Mouse (Mus musculus): ENCODE data around the gene Sap18b. TPM values are rescaled to one million over a fixed set of nuclear protein-coding genes. Genes with fewer than 3 reads are reported as not detected.

Gene Sap18b
- polyA plus RNA-seq, 1 experiment from 2014 or later, result 394 TPM

- Histone ChIP-seq H3K4me1 (peaks cover 26% of the 10 kb centered on the region), H3K9me3 (replicated peaks) (no peaks in the 10 kb centered on the region), H3K27me3 (ENCODE audit: low read depth, poor library complexity, severe bottlenecking) (no peaks in the 10 kb centered on the region), H3K36me3 (peaks cover 29% of the 10 kb centered on the region), H3K27ac (replicated peaks) (peak within 1 kb of the TSS; percentile 98), H3K4me3 (peak within 1 kb of the TSS; percentile 100)
- peak; percentile 98 for DNase-seq (ENCODE audit: low spot score)
- under 1% methylated on average over 44 of the region's 44 CpGs for WGBS
Measured at GRCm38 (mm10) chr8:95807331-95807843, 17.8 kb upstream of the Sap18b start, which contains the start of gene Cnot1. Gene Cnot1, minus strand, starts transcription at chr8:95807464.

- Histone ChIP-seq H3K36me3 (peaks cover 25% of the 10 kb centered on the region), H3K9me3 (replicated peaks) (no peaks in the 10 kb centered on the region), H3K27ac (replicated peaks) (peak overlapping the region; percentile 98), H3K27me3 (ENCODE audit: low read depth, poor library complexity, severe bottlenecking) (no peaks in the 10 kb centered on the region), H3K4me1 (peaks cover 26% of the 10 kb centered on the region), H3K4me3 (peak overlapping the region; percentile 100)
- WGBS, result under 1% methylated on average over 20 of the region's 20 CpGs
- DNase-seq (ENCODE audit: low spot score), result peak; percentile 90
Measured at GRCm38 (mm10) chr8:95807861-95808260, 17.3 kb upstream of the Sap18b start.

- 86% methylated on average over 4 of the region's 4 CpGs for WGBS
- DNase-seq (ENCODE audit: low spot score), result no peak
Measured at GRCm38 (mm10) chr8:95808631-95809030, 16.5 kb upstream of the Sap18b start.

GRCm38 (mm10) chr8:95809116-95809515 is 16.0 kb upstream of the Sap18b start:
- no peak overlapping the region for H3K27ac ChIP-seq (replicated peaks)
- no peaks in the 10 kb centered on the region for H3K9me3 ChIP-seq (replicated peaks)
- H3K27me3 ChIP-seq (ENCODE audit: low read depth, poor library complexity, severe bottlenecking), result no peaks in the 10 kb centered on the region
- 84% methylated on average over 5 of the region's 5 CpGs for whole genome bisulfite sequencing
- H3K4me1 ChIP-seq, result peaks cover 26% of the 10 kb centered on the region
- H3K36me3 ChIP-seq, result peaks cover 14% of the 10 kb centered on the region
- no peak for DNase-seq (ENCODE audit: low spot score)
- H3K4me3 ChIP-seq, result no peak overlapping the region

More at GRCm38 (mm10) chr8:95808631-95809030, 16.5 kb upstream of the Sap18b start:
- Histone ChIP-seq H3K4me1 (peaks cover 26% of the 10 kb centered on the region), H3K9me3 (replicated peaks) (no peaks in the 10 kb centered on the region), H3K27ac (replicated peaks) (no peak overlapping the region), H3K4me3 (no peak overlapping the region), H3K36me3 (peaks cover 18% of the 10 kb centered on the region), H3K27me3 (ENCODE audit: low read depth, poor library complexity, severe bottlenecking) (no peaks in the 10 kb centered on the region)

DNA sequence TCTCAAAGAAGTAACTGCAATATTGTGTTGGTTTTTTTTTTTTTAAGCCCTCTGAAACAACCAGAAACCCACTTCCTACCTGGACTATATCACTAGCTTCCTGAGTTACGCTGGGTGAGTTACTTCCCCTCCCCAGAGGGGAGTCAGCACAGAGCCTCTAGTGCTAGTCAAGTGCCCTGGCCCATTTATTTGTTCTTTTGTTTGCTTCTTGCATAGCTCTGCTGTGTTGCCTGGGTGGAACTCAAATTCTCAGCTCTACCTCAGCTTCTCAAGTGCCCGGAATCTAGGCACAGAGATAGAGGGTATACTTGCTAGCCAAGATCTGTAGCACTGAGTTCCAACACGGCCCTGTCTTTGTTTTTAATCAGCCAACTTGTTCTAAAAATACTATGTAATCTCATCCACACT is 15.0 kb upstream of the Sap18b start:
- H3K4me1 ChIP-seq, result peaks cover 19% of the 10 kb centered on the region
- WGBS, result 54% methylated on average over 3 of the region's 3 CpGs
- no peak overlapping the region for H3K4me3 ChIP-seq
- no peaks in the 10 kb centered on the region for H3K27me3 ChIP-seq (ENCODE audit: low read depth, poor library complexity, severe bottlenecking)
- H3K9me3 ChIP-seq (replicated peaks), result no peaks in the 10 kb centered on the region
- H3K27ac ChIP-seq (replicated peaks), result no peak overlapping the region
- no peak for DNase-seq (ENCODE audit: low spot score)
- H3K36me3 ChIP-seq, result peaks cover 4% of the 10 kb centered on the region; the same call in 1 of the 2 replicates

- H3K4me3 ChIP-seq, result no peak overlapping the region
- 49% methylated on average over 6 of the region's 6 CpGs for WGBS
- H3K9me3 ChIP-seq (replicated peaks), result no peaks in the 10 kb centered on the region
- H3K27ac ChIP-seq (replicated peaks), result no peak overlapping the region
- H3K36me3 ChIP-seq, result no peaks in the 10 kb centered on the region
- peaks cover 6% of the 10 kb centered on the region for H3K4me1 ChIP-seq
- DNase-seq (ENCODE audit: low spot score), result no peak
- no peaks in the 10 kb centered on the region for H3K27me3 ChIP-seq (ENCODE audit: low read depth, poor library complexity, severe bottlenecking)
Measured at GRCm38 (mm10) chr8:95816044-95816708, 9.0 kb upstream of the Sap18b start.

DNA sequence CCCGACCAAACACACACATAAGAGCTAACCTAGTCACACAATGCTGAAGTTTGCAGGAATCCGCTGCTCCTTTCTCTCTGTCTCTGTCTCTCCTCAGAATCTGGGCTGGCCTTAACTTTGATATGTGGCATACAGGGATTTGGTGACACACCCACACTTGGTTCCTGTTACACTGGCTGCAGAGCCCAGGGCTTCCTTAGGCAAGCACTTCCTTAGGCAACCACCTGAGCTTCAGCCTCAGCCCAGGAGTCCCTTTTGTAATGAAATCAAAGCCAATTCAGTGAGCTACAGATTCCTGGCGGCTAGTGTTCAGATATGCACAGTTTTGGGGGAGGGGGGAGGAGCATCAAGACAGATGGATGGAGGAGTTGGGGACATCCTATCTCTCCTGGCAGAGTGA is 7.5 kb upstream of the Sap18b start:
- Histone ChIP-seq H3K27me3 (ENCODE audit: low read depth, poor library complexity, severe bottlenecking) (no peaks in the 10 kb centered on the region), H3K36me3 (no peaks in the 10 kb centered on the region), H3K9me3 (replicated peaks) (no peaks in the 10 kb centered on the region), H3K4me1 (peaks cover 6% of the 10 kb centered on the region), H3K27ac (replicated peaks) (no peak overlapping the region), H3K4me3 (no peak overlapping the region)
- no peak for DNase-seq (ENCODE audit: low spot score)
- 69% methylated on average over 3 of the region's 3 CpGs for WGBS

- no peaks in the 10 kb centered on the region for H3K36me3 ChIP-seq
- no peak overlapping the region for H3K27ac ChIP-seq (replicated peaks)
- no peaks in the 10 kb centered on the region for H3K9me3 ChIP-seq (replicated peaks)
- no peak overlapping the region for H3K4me3 ChIP-seq
- DNase-seq (ENCODE audit: low spot score), result no peak
- peaks cover 6% of the 10 kb centered on the region for H3K4me1 ChIP-seq
- H3K27me3 ChIP-seq (ENCODE audit: low read depth, poor library complexity, severe bottlenecking), result no peaks in the 10 kb centered on the region
- WGBS, result 39% methylated on average over 1 of the region's 1 CpGs
Measured at GRCm38 (mm10) chr8:95818211-95818610, 6.9 kb upstream of the Sap18b start.

- 91% methylated on average over 6 of the region's 6 CpGs for WGBS
- no peaks in the 10 kb centered on the region for H3K36me3 ChIP-seq
- no peak overlapping the region for H3K4me3 ChIP-seq
Measured at GRCm38 (mm10) chr8:95821266-95821665, 3.9 kb upstream of the Sap18b start.

GRCm38 (mm10) chr8:95822096-95822495 is 3.0 kb upstream of the Sap18b start:
- 81% methylated on average over 5 of the region's 5 CpGs for WGBS
- Histone ChIP-seq H3K4me3 (no peak overlapping the region), H3K27ac (replicated peaks) (no peak overlapping the region), H3K36me3 (no peaks in the 10 kb centered on the region), H3K4me1 (no peaks in the 10 kb centered on the region), H3K9me3 (replicated peaks) (no peaks in the 10 kb centered on the region), H3K27me3 (ENCODE audit: low read depth, poor library complexity, severe bottlenecking) (no peaks in the 10 kb centered on the region)
- DNase-seq (ENCODE audit: low spot score), result no peak

More at GRCm38 (mm10) chr8:95821266-95821665, 3.9 kb upstream of the Sap18b start:
- no peak for DNase-seq (ENCODE audit: low spot score)
- peaks cover 3% of the 10 kb centered on the region for H3K4me1 ChIP-seq
- H3K9me3 ChIP-seq (replicated peaks), result no peaks in the 10 kb centered on the region
- H3K27ac ChIP-seq (replicated peaks), result no peak overlapping the region
- H3K27me3 ChIP-seq (ENCODE audit: low read depth, poor library complexity, severe bottlenecking), result no peaks in the 10 kb centered on the region

- WGBS, result 85% methylated on average over 3 of the region's 3 CpGs
- Histone ChIP-seq H3K4me1 (no peaks in the 10 kb centered on the region), H3K9me3 (replicated peaks) (no peaks in the 10 kb centered on the region), H3K27me3 (ENCODE audit: low read depth, poor library complexity, severe bottlenecking) (no peaks in the 10 kb centered on the region), H3K36me3 (no peaks in the 10 kb centered on the region), H3K4me3 (no peak overlapping the region), H3K27ac (replicated peaks) (no peak overlapping the region)
- no peak for DNase-seq (ENCODE audit: low spot score)
Measured at GRCm38 (mm10) chr8:95822699-95823098, 2.4 kb upstream of the Sap18b start.

GRCm38 (mm10) chr8:95830144-95830543 is 5.0 kb downstream of the Sap18b start:
- 70% methylated on average over 3 of the region's 3 CpGs for WGBS
- H3K27ac ChIP-seq (replicated peaks), result no peak overlapping the region
- peaks cover 22% of the 10 kb centered on the region for H3K4me1 ChIP-seq
- no peaks in the 10 kb centered on the region for H3K27me3 ChIP-seq (ENCODE audit: low read depth, poor library complexity, severe bottlenecking)
- H3K4me3 ChIP-seq, result no peak overlapping the region
- 0 out of 2 replicates have a peak, but pooled peaks cover 2% of the 10 kb centered on the region for H3K36me3 ChIP-seq
- no peaks in the 10 kb centered on the region for H3K9me3 ChIP-seq (replicated peaks)
- DNase-seq (ENCODE audit: low spot score), result no peak

DNA sequence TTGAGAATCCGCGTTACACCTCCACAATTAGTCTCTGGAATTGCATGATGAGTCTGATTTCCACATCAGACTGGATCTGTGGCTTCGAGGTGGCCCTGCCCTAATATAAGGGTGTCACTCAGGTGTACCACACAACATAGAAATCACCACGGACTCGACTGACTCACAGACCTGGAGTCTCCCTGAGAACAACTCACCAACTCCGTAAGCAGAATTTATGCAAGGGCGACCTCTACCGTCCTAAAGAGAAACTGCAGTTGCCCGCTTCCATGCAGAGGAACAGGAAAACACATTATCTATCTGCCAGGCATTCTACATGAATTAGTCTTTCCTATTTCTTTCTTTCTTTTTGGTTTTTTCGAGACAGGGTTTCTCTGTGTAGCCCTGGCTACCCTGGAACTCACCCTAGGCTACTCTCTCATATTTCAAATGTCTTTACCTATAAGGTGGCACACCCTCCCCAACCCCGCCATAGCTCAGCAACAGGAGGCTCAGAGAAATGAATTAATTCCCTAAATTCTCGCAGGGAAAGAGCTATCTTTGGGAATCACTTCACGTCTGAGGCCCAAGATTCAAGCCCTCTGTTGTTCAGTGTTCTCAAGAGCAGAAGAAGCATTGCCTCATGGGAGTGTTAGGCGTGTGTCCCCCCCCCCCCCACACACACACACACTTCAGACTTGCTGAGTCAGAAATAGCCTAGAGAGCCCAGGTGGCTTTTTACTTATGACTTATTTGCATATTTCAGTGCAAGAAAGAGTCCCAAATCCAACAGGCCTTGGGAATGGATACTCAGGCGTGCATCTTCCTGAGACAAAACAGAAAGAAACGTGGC is 7.7 kb downstream of the Sap18b start:
- H3K27ac ChIP-seq (replicated peaks), result peak overlapping the region; percentile 78
- DNase-seq (ENCODE audit: low spot score), result peak; percentile 84
- peaks cover 22% of the 10 kb centered on the region for H3K4me1 ChIP-seq
- H3K36me3 ChIP-seq, result peaks cover 13% of the 10 kb centered on the region
- no peaks in the 10 kb centered on the region for H3K27me3 ChIP-seq (ENCODE audit: low read depth, poor library complexity, severe bottlenecking)
- H3K9me3 ChIP-seq (replicated peaks), result no peaks in the 10 kb centered on the region
- peak overlapping the region; percentile 53 for H3K4me3 ChIP-seq
- WGBS, result 15% methylated on average over 16 of the region's 16 CpGs
